Mouse (Mus musculus) adrenal gland (tissue): ENCODE data around the gene Mtif2.

ENCODE experiments used
- intact Hi-C: fragments of 180-260 bp; cut with DNase I; formaldehyde crosslinking; loops from one replicate; pipeline ENCODE4 v1.15.1; 2025
- long read RNA-seq, 2 experiments: library from polyadenylated mRNA; unstranded; transcript quantifications; one replicate each; pipeline ENCODE4 v2.0.0; 2020; ENCODE audit warnings: borderline replicate concordance in 1 of 2; ENCODE audit not compliant: insufficient replicate concordance in 1 of 2

Gene Mtif2
- long read RNA-seq, experiment 1, partial matches to known transcripts, result 1 of 17 reads
- long read RNA-seq, experiment 1, other reads (novel, unspliced or antisense), result 10 of 17 reads
- long read RNA-seq, experiment 2, partial matches to known transcripts, result 5 of 23 reads
- long read RNA-seq, experiment 2, other reads (novel, unspliced or antisense), result 12 of 23 reads

DNA sequence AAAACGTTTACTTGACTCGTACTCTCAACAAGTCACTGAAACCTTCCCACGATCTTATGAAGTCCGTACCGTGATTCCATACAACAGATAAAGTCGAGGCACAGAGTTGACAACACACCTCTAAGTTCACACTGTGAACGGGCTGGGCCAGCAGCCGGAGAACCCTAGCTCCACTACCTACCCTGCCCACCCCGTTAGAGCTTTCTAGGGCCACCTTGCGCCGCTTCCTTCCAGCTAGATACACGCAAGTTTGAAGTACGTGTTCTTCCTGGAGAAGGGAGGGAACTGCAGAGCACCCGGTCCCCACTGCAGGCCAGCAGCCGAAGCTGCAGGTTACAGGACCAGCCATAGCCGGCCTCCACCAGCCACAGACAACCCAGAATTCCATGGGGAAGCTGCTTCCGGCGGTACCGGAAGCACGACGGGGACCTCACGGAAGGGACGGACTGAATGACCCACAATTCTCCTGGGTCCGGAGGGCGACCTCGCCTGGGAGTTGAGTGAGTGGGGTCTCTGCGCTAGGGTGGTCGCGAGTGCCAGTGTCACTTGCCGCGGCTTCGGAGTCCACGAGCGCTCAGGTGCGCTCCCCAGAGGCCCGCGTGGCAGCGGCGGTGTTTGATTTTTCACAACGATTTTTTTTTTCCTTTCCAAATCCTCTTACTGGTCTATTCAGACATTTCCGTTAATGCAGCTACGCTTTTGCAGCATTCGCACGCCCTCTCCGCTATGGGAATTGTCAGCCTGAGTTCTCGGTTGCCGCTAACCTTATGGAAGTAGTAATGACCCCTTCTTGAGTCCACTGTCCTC lies at the start of gene Mtif2:
TSS of gene Mtif2 (plus strand) at position 421 of the 807 bp plus-strand sequence.
- intact Hi-C loops, result no loop called here

GRCm38 (mm10) chr11:29493135-29493534 lies 33.1 kb upstream of the Mtif2 start:
- intact Hi-C loops, result no loop called here

- intact Hi-C loops, result no loop called here
Observed at GRCm38 (mm10) chr11:29496962-29497361, 29.2 kb upstream of the Mtif2 start.

DNA sequence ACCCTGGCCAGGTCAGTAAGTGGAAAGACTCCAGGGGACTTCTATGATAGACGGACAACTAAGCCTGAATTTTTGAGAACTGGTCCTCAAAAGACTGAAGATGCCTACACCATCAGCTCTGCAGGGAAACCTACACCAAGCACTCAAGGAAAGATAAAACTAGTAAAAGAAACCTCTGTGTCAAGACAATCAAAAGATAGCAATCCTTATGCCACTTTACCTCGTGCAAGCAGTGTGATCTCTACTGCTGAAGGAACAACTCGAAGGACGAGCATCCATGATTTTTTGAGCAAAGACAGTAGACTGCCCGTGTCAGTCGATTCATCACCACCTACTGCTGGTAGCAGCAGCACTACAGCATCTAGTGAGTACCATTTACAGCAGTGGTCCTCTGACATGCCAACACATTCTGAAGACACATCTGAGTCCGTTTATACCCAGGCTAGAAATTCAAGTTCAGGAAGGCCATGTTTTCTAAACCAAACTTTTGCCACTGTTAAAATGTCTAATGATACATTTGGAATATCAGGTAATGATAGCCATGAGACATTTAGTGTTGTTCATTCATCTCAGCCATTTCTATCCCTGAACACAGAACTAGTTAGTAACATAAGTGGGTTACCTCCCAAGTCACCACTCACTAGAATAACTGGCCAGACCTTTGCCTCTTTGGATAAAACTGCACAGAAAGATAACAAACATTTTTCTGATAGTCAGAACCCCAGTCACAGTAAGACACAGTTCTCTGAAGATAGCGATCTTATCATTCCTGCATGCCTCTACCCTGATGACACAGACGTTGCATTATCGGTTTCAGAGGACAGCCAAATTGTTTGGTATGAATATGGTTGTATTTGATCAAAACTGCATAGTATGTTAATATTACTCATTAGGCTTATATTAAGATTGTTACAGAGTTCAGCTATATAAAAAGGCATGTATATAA lies 22.0 kb upstream of the Mtif2 start:
- intact Hi-C loops, result no loop called here

GRCm38 (mm10) chr11:29504899-29505625 lies 21.1 kb upstream of the Mtif2 start:
- intact Hi-C loops, result no loop called here

- intact Hi-C loops, result no loop called here
Observed at GRCm38 (mm10) chr11:29509421-29509820, 16.8 kb upstream of the Mtif2 start.

DNA sequence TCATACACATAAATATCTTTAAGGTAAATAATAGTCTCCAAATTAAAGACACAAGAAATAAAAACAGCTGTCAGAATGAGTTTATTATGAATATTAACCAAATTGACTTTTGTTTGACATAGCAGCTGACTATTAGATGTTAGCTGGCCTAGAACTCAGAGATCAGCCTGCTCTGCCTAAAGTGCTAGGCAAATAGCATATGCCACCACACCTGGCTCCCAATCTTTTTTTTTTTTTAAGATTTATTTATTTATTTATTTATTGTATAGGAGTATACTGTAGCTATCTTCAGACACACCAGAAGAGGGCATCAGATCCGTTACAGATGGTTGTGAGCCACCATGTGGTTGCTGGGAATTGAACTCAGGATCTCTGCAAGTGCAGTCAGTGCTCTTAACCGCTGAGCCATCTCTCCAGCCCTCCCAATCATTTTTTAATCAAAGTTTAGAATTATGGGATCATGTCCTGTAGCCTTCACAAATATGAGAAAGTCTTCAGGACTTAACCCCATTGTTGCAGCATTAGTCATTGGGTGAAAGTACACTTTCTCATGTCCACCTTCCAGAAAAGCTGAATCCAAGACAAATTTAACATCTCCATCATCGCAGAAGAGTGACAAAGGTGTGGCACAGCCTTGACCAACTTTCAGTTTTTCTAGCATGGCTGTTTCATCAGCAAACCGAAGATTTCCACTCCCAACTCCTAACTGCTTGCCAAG lies 13.2 kb upstream of the Mtif2 start:
- intact Hi-C loops, result no loop called here

DNA sequence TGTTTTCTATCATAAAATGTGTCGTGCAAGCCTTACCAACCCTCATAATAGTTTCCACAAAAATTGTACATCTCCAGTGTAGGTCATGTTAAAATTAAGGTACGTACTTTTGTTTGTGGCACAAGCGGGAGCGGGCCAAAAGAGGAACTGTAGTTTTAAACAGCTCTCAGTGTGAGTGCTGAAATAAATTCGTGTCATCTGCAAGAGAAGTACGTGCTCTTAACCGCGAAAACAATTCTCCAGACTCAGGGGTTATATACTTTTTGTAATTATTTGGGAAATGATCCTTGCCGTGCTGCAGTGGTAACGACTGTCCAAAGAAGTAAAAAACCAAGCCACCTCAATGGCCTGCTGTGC lies 11.9 kb upstream of the Mtif2 start:
- intact Hi-C loops, result no loop called here

DNA sequence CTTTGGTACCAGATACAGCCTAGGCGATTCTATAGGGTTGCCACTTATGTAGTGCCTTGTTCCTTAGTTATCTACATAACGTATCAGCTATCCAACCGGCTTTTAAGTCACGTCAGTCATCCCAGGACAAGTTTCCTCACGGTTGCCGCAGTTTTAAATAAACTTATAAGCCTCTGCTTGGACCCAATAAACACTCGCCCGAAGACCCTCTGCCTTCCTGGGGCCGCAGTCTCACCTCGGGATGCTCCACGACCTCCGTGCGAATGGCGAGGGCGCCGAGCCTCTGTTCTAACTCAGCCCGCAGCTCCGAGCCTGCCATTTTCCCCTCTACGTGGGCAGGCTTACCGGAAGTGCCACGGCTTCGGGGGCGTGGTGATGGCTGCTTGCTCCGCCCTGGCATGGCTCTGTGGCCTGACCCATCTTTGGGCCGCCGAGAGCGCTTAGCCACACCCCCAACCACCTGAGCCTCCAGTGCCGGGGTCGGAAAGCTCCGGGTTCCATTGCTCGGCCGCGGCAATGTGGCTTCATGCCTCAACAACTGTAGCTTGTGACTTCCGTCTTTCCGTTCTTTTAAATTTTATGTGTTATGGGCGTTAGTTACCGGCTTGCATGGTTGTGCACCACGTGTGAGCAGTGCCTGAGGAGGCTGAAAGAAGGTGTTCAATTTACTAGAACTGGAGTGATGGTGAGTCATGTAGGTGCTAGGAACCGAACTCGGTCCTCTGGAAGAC lies 11.4 kb upstream of the Mtif2 start, which contains the start of gene Prorsd1:
TSS of gene Prorsd1 (minus strand) at position 352 of the 731 bp plus-strand sequence.
- intact Hi-C loops, result loop anchor here (5.0 kb wide), 1 partner anchor 143 kb away; the partner anchor contains the start of gene Ccdc88a

GRCm38 (mm10) chr11:29538201-29538600 lies 12.0 kb downstream of the Mtif2 start:
- intact Hi-C loops, result loop anchor here (10.0 kb wide), 1 partner anchor 273 kb away; no protein-coding TSS in a partner anchor

- intact Hi-C loops, result no loop called here
Observed at GRCm38 (mm10) chr11:29544225-29544945, 18.2 kb downstream of the Mtif2 start.

DNA sequence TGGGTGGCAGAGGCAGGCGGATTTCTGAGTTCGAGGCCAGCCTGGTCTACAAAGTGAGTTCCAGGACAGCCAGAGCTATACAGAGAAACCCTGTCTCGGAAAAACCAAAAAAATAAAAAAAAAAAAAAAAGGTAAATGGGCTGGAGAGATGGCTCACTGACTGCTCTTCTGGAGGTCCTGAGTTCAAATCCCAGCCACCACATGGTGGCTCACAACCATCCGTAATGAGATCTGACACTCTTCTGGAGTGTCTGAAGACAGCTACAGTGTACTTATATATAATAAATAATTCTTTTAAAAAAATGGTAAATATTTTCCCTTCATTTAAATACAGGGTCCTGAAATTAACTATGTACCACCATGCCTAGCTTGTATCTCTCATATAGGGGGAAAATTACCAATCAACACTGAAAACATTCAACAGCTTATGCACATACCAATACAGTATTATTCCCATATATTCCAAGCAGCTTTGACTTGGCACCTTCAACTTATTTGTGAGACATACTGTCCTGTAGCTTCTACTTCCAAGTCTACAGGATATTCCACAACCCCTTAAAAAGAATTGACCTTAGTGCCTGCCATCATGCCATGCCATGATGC lies 19.0 kb downstream of the Mtif2 start:
- intact Hi-C loops, result loop anchor here (5.0 kb wide), 1 partner anchor 147 kb away; the partner anchor contains the start of gene Rtn4

GRCm38 (mm10) chr11:29546297-29546696 lies 20.1 kb downstream of the Mtif2 start:
- intact Hi-C loops, result loop anchor here (5.0 kb wide), 1 partner anchor 146 kb away; the partner anchor contains the start of gene Rtn4

DNA sequence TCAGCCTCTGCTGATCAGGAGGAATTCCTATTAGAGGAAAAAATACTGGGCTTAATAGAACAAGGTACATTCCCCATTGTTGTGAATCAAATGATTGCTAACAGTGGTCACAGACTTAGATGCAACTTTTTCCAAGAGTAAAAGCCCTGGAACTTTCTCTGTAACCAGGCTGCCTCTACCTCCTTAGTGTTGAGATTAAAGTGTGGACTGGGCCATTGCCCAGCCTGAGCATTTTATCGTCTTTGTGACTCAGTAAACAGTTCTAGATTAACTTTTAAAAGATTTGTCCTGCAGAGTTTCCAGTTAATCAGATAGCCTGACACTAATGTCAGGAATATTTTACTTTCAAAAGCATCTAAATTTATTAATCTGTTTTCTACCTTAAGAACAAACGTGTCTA lies 20.6 kb downstream of the Mtif2 start:
- intact Hi-C loops, result loop anchor here (5.0 kb wide), 1 partner anchor 146 kb away; the partner anchor contains the start of gene Rtn4

DNA sequence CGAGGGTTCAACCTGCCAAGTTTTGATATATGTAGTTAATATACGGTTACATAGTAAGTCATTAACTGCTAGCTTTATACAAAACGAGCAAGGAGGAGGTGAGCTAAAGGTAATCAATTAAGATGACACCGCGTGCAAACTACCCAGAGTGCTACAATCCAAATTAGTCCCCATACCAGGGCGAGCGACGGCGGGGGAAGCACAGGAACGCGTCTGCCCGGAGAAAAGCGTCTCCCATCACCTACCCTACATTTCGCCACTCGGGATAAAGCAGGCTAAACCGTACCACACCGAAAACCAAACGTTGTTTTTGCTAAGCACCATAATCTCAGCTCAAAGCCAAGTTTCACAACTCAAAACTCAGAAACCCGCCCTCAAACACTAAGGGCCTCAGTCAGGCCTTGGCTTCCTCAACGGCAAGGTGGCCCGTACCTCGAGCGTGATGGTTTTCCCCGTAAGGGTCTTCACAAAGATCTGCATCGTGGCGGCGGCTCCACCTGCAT lies 21.1 kb downstream of the Mtif2 start:
- intact Hi-C loops, result loop anchor here (5.0 kb wide), 1 partner anchor 145 kb away; the partner anchor contains the start of gene Rtn4

DNA sequence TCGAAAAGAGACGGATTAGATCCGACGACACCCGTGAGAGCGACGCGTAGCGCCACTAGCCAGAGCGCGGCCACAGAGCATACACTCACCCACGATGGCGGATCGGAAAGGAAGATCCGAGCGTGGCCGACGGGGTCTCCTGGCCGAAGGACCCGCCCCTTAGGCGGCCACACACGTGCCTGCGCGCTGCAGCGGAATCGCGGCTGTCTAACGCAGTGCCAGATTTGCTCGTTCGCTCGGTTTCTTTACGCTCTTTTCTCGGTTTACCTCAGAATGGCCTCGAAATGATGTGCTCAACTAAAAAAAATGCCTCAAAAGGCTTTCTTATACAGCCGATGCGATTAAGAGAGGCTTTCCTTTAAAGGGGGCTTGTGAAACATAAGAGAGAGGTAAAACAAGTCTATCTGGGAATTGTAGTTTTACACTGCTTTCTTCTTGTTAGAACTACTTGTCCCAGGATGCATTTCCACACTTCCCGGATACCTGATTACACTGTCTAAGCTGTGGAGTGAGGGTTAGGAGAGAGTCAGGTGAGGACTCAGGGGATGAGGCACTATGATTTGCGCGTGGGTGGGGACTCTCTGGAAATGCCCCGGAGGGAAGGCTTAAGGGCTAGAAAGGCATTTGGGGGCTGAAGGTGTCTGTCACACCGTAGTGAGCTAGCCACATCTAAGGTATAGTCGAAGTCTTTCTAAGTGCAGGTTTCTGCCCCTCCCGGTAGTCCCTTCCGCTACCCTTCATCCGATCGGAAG lies 21.7 kb downstream of the Mtif2 start, which contains the start of the genes Clhc1 and Rps27a:
TSS of gene Clhc1 (plus strand) at position 199 of the 752 bp plus-strand sequence.
TSS of gene Rps27a (minus strand) at position 358 of the 752 bp plus-strand sequence.
- intact Hi-C loops, result loop anchor here (5.0 kb wide), 1 partner anchor 144 kb away; the partner anchor contains the start of gene Rtn4
